Mouse (Mus musculus) urinary bladder, postnatal 10 days (tissue): ENCODE data around the gene Stox2.
"Not testable (repeated sequence)": the region's sequence is repeated elsewhere in the genome, so short reads cannot be mapped to it uniquely, and the experiment has no call there.

ENCODE experiments used
- DNase-seq: peaks from one replicate; pipeline ENCODE4 v3.0.0; 2022; ENCODE audit warnings: low spot score

Gene Stox2

GRCm38 (mm10) chr8:47446312-47447046, at the start of gene Stox2:
Gene Stox2 (minus strand): TSS chr8:47446362.
- no peak for DNase-seq

DNA sequence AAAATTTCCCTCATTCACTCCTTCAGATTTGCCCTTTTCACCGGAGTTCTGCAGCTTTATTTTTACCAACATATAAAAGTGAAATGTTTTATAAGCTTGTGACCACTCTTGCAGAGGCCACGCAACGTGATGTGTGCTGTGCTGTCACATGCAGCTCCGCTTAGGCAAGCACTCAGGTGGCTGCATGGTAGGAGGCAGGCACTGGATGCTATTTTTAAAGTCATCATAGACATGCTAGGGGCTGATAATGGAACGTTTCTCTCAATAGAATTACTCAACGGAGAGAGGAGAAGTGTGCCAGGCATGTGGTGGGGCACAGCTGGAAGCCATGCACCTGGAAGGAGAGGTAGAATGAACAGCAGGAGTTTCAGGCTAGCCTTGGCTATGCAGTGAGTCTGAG, 49.3 kb upstream of the Stox2 start:
- no peak for DNase-seq

GRCm38 (mm10) chr8:47494602-47495153, 48.5 kb upstream of the Stox2 start:
- no peak for DNase-seq

DNA sequence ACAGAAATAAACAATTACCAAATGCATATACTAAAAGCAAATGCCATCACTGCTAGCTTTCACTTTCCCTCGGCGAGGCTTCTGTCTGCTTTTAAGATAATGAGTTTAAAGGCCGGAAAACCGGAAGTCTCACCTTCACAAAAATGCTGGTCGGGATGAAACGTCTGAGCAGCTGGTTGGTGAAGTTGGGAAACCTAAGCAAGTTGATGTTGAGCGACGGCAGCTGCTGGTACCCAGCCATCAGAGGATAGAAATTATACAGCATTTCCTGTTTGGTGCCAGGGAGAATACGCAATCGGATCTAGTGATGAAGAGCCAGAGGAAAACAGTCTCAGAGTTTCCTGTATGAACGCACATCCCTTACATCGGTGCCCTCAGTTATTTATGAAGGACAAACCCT, 46.9 kb upstream of the Stox2 start:
- no peak for DNase-seq

- no peak for DNase-seq
These were observed 41.1 kb upstream of the Stox2 start for GRCm38 (mm10) chr8:47487231-47487630.

DNA sequence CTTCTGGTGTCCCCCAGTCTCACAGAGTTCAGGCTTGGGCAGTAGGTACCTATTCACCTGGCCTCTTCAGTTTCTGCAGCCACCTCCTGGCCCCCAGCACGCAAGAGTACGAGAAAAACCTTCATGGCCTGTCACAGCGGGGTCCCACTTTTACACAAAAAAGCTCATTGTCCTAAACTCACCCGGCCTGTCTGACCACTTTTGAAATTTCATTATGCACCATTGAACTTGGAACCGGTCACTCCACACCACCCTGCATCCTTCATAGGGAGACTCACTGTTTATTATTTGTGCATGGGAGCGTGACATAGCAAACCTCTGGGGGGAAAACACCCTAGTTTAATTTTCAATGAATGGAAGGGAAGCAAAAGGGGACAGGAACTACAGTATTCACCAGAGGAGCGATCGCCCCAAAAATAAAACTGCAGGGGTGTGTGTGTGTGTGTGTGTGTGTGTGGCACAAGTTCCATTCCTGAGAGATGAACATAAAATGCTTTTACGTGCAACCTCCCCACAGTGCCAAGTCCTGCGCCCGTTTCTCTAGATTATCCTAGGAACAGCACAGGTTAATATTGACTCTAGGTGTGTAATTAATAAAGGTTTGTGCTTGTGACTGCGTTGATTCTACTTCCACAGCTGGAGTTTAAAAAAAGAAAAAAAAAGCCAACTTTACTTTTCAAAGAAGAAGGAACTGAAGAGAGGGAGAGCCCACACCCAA, 36.4 kb upstream of the Stox2 start:
- DNase-seq: no peak

DNA sequence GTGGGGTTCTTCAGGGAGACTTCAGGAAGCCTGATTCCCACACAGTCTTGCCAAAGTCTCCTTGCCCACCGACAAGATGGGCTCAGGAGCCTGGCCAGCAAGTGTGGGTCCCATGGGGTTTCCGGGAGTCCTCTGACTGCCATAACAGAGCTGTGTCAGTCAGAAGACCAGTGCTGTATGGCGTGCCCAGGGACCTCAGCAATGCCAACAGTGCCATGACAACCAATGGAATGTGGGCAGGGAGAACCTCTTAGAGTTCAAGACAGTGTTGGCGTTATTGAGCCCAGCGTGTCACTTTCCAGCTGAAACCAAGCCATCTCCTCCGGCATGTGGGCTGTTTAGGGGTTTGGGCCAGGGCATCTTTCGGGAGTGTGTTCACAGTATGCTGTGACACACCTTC, 33.9 kb upstream of the Stox2 start:
- no peak for DNase-seq

DNA sequence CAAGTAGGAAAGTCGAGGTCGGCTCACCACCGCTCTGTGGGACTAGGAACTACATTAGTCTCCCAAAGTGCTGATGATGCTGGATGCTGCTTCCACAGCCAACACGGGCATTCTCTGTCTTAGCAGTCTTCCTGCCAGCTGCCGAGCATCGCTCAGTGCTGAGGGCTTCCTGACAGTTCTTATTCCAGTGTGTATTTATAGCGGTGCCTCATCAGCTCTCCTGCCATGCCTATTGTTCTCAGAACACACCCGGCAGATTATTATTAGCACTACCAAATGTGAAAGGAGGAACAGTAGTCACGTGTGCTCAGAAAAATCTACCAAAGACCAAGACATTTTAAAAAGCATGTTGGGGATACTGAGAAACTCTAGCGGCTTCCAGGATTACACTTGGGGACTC, 15.5 kb upstream of the Stox2 start:
- DNase-seq: no peak

GRCm38 (mm10) chr8:47459216-47459749, 13.1 kb upstream of the Stox2 start:
- DNase-seq: no peak

DNA sequence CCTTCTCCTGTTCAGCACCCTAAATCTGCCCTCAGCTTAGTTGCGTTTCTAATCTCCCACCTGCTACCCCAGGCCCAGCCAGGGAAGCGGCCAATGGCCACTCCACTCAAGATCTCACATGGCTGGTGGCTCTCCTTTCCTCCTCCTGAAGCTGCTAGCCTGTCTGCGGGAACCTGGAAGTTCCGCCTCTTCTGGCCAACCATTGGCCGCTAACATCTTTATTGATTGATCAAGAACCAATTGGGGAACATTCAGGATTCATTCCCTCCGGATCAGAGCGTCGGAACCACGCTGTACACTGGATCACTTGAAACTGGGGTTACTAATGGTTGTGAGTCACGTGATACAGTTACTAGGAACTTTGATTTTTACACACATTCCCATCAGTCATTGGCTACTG, 12.4 kb upstream of the Stox2 start:
- DNase-seq: no peak

GRCm38 (mm10) chr8:47449211-47449610, 3.0 kb upstream of the Stox2 start:
- not testable (repeated sequence) for DNase-seq

- DNase-seq: no peak
These were observed 6.9 kb downstream of the Stox2 start for GRCm38 (mm10) chr8:47439271-47439670.

DNA sequence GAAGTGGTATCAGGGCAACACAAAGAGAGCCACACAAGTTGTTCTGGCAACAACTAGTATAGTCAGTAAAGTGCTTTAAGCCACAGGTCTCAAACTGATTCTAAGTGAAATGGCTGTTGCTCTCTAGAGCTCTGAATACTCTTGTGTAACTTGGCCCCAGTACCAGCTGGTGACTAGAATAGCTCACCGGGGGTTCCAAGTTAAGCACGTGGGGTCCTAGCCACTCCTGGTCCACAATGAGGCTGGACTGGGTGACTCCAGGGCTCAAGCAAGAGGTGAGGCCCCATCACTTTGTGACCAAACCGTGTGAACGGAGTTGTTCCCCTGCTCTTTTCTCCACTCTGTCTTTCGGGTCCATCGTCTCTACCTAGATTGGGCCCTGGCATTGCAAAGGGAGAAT, 8.2 kb downstream of the Stox2 start:
- DNase-seq: no peak

- no peak for DNase-seq
These were observed 10.3 kb downstream of the Stox2 start for GRCm38 (mm10) chr8:47435861-47436260.

DNA sequence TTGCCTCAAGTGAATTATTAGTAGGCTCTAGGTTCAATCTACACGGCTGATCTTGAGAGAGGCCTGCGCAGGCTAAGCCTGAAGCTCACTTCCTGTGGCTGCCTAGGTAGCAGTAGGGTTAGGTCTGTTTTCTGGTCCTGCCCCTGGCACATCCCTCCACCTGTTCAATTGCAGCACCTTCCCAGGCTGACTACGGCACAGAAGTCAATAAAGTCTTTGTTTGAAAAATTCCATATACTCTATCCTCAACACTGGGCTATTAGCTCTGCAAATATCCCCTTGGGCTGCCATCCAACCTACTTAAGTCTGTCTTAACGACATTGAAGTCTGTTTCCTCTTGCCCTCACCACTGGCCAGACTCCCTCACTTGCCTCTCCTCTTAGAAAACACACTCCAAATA, 10.8 kb downstream of the Stox2 start:
- no peak for DNase-seq

- DNase-seq: no peak
These were observed 14.9 kb downstream of the Stox2 start for GRCm38 (mm10) chr8:47431263-47431662.

DNA sequence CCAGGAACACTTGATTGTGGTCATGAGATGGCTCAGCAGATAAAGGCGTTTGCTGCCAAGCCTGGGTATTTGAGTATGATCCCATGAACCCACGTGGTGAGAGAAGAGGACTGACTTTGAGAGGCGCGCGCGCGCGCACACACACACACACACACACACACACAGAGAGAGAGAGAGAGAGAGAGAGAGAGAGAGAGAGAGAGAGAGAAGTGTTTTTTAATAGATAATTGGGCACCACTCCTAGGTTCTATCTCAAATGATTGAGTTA, 32.0 kb downstream of the Stox2 start:
- DNase-seq: not testable (repeated sequence)

DNA sequence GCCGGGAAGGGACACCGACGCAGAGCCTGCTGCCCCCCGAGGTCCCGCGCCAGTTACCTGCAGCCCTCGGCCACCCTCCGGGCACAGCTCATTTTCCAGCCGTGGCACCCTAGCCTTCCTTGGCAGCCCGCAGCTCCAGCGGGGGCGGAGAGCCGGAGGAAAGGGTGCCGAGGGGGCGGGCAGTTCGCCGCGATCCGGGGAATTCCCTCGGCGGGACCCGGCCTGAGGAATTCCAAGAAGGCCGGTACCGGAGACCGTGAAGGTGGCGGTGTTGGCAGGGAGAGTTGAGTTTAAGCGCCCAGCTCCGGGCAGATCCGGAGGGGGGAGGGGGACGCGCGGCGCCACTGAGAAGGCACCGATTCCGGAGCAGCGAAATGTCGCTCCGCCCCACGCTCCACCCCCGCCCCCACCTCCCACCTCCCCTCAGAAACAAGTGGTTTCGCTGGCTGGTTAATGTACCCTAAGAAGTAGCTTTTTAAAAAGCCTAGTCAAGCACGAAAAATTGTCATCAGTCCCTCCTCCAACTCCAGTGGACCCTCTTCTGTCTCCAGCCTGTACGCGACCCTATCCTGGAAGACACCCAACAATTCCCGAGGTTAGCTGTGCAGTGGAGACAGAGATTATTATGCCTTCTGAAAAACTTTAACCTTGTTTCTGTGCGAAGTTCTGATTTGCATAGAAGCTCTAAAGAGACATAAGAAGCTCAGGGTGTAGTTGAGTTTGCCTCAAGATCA, 32.5 kb downstream of the Stox2 start:
- no peak for DNase-seq

- no peak for DNase-seq
These were observed 33.3 kb downstream of the Stox2 start for GRCm38 (mm10) chr8:47412696-47413523.

- no peak for DNase-seq
These were observed 34.0 kb downstream of the Stox2 start for GRCm38 (mm10) chr8:47411994-47412695.

GRCm38 (mm10) chr8:47411321-47411720, 34.8 kb downstream of the Stox2 start:
- DNase-seq: no peak
